Mouse (Mus musculus) brain, embryonic 14.5 days (tissue): ENCODE data around the gene Nudt1.

Experiments used
- CTCF ChIP-seq: fragments of 200-500 bp; IDR thresholded peaks from 2 replicates; pipeline ENCODE4 v1.5.1; 2012; ENCODE audit warnings: inconsistent platforms, mild to moderate bottlenecking, moderate library complexity, borderline replicate concordance; ENCODE audit not compliant: insufficient read depth, insufficient read length; ENCODE audit errors: extremely low read depth
- POLR2A ChIP-seq: fragments of 200-500 bp; IDR thresholded peaks from 2 replicates; pipeline ENCODE4 v1.6.1; 2012; ENCODE audit warnings: mild to moderate bottlenecking, inconsistent platforms, borderline replicate concordance; ENCODE audit not compliant: poor library complexity, insufficient read depth, insufficient read length, severe bottlenecking; ENCODE audit errors: extremely low read depth

DNA sequence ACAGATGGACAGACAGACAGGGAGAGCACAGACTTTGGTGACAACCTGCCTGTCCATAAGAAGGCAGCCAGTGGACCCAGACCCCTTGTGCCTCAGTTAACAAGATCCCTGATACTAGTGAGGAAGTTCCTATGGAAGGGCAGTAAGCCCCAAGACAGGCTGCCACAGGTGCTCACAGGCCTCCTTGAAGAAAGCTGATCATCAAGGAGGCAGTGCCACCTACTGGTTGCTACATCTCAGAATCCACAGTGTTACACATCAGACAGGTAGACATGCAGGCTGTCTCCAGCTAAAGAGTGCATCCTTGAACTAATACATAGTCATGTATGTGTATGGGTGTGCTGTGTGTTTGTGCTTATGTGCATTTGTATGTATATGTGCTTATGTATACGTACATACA, 29.3 kb upstream of the Nudt1 start:
- peak; percentile 82 for TF ChIP-seq CTCF
- TF ChIP-seq POLR2A, result no peak
